Mouse (Mus musculus) E14TG2a.4 (cell line): ENCODE measurements around the gene Zfp69.

Experiments
- H3K27me3 ChIP-seq: 2 replicates; pipeline ENCODE4 v1.6.1; 2014; ENCODE audit warnings: low read length, control low read depth; ENCODE audit not compliant: insufficient read depth
- H3K36me3 ChIP-seq: 2 replicates; pipeline ENCODE4 v1.6.1; 2014; ENCODE audit warnings: low read length, control low read depth; ENCODE audit not compliant: insufficient read depth
- H3K4me1 ChIP-seq: replicated peaks from 2 replicates; pipeline ENCODE4 v1.6.1; 2014; ENCODE audit warnings: low read depth, low read length, control low read depth
- H3K4me3 ChIP-seq: replicated peaks from 2 replicates; pipeline ENCODE4 v1.5.1; 2014; ENCODE audit warnings: mild to moderate bottlenecking, low read length
- H3K9me3 ChIP-seq: 2 replicates; pipeline ENCODE4 v1.6.1; 2014; ENCODE audit warnings: low read length, control low read depth
- CTCF ChIP-seq: conservative IDR thresholded peaks from 2 replicates; pipeline ENCODE4 v1.5.1; 2014; ENCODE audit warnings: low read length
- NANOG ChIP-seq: IDR thresholded peaks from 2 replicates; pipeline ENCODE4 v1.6.1; 2014; ENCODE audit warnings: borderline replicate concordance, low read length, mixed read lengths
- POU5F1 ChIP-seq: IDR thresholded peaks from 2 replicates; pipeline ENCODE4 v1.6.1; 2014; ENCODE audit warnings: low read length, borderline replicate concordance

Zfp69 gene

GRCm38 (mm10) chr4:120913861-120914260, 37.6 kb downstream of the Zfp69 start:
- H3K4me1 ChIP-seq: 0 out of 2 replicates have a peak, but pooled peaks cover 7% of the 10 kb centered on the region
- 0 out of 2 replicates have a peak, but pooled peaks cover 3% of the 10 kb centered on the region for H3K27me3 ChIP-seq
- no peak overlapping the region for H3K4me3 ChIP-seq
- TF ChIP-seq NANOG (no peak), POU5F1 (no peak), CTCF (no peak)
- no peaks in the 10 kb centered on the region for H3K9me3 ChIP-seq
- no peaks in the 10 kb centered on the region for H3K36me3 ChIP-seq

DNA sequence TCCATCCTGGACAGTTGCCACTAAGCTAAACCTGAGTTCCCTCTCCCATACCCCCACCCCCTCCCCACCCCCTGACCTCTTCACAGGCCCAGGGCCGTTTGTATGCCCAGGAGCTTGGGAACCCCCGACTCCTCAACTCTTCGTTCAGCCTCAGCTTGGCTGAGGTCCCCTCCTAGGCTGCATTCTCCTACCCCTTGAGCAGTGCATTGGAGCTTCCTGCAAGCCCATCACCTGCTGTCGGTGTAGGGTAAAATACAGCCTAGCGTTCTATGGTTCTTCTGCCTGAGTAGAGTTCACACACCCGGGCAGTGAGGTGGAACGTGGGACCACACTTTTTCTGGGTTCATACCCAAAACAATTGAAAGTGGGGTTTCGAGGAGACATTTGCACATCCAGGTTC, 38.1 kb downstream of the Zfp69 start:
- Histone ChIP-seq H3K27me3 (0 out of 2 replicates have a peak, but pooled peaks cover 3% of the 10 kb centered on the region), H3K9me3 (no peaks in the 10 kb centered on the region), H3K4me1 (0 out of 2 replicates have a peak, but pooled peaks cover 7% of the 10 kb centered on the region), H3K4me3 (no peak overlapping the region), H3K36me3 (no peaks in the 10 kb centered on the region)
- no peak for TF ChIP-seq CTCF
- TF ChIP-seq NANOG: no peak
- no peak for TF ChIP-seq POU5F1

DNA sequence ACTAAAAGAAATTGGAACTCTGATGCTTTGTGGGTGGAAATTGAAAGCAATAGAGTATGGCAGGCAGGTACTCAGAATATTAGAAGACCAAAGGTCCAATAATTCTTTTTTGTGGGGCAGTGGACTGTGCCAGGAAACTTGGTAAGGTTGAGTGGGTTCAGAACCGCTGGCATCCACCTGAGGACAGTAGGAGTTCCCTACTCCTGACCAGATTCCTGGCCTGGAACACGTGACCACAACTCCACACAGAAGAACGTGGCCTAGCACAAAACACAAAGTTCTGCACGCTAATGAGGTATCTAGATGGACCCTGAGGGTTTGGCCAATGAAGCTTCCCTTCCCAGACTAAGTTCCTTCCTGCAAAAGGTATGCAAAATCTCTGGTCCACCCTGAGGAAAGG, 38.6 kb downstream of the Zfp69 start:
- 0 out of 2 replicates have a peak, but pooled peaks cover 3% of the 10 kb centered on the region for H3K27me3 ChIP-seq
- no peak overlapping the region for H3K4me3 ChIP-seq
- no peaks in the 10 kb centered on the region for H3K36me3 ChIP-seq
- H3K9me3 ChIP-seq: no peaks in the 10 kb centered on the region
- TF ChIP-seq NANOG (no peak), POU5F1 (no peak), CTCF (no peak)
- H3K4me1 ChIP-seq: 0 out of 2 replicates have a peak, but pooled peaks cover 7% of the 10 kb centered on the region

DNA sequence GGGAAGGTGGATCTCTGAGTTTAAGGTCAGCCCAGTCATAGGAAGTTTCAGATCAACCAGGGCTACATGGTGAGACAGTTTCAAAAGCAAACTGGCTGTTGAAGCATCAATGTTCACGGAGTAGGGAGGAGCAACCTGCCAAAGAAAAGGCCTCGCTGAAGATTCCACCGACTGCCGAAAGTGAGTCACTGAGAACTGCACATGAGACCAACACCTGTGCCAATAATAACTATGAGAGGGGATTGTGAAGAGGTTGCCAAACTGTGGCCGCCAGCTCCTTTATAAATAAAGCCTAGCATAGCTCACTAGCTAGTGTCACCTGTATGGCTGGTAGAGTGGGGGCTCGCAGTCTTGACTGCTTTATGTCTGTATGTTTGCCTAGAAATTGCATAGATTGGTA, 40.4 kb downstream of the Zfp69 start:
- Histone ChIP-seq H3K27me3 (0 out of 2 replicates have a peak, but pooled peaks cover 2% of the 10 kb centered on the region), H3K4me1 (0 out of 2 replicates have a peak, but pooled peaks cover 7% of the 10 kb centered on the region), H3K9me3 (no peaks in the 10 kb centered on the region), H3K4me3 (no peak overlapping the region), H3K36me3 (no peaks in the 10 kb centered on the region)
- TF ChIP-seq CTCF (no peak), NANOG (no peak), POU5F1 (no peak)

DNA sequence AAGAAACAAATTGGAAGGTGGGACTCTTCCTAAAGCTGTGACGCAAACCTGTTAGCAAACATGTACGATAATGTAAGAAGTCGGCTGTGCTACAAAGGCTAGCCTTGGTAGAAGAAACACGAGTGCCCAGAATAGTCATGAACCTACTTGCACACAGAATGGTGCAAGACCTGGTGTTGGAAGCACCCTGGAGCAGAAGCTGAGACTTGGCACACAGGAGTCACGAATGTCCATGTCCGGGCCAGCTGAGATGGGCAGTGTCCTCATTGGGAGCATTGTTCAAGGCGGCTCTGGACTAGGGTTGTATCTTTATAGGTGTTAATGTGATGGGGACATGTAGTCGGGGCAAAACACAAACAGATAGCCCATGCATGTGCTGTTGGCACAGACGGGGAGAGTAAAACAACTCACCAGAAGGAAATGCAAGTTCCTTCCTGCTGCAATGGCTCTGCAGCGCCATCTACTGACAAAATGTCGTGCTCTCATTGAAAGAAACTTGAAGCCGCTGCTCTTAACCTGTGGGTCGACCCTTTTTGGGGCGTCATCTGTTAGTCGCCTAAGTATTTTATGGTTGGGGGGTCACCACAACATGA, 41.8 kb downstream of the Zfp69 start:
- no peaks in the 10 kb centered on the region for H3K27me3 ChIP-seq
- H3K4me1 ChIP-seq: no peaks in the 10 kb centered on the region
- no peaks in the 10 kb centered on the region for H3K9me3 ChIP-seq
- no peak for TF ChIP-seq NANOG
- TF ChIP-seq POU5F1: no peak
- TF ChIP-seq CTCF: peak; percentile 92
- H3K36me3 ChIP-seq: no peaks in the 10 kb centered on the region
- H3K4me3 ChIP-seq: no peak overlapping the region

- Histone ChIP-seq H3K4me3 (no peak overlapping the region), H3K9me3 (no peaks in the 10 kb centered on the region), H3K27me3 (no peaks in the 10 kb centered on the region), H3K4me1 (no peaks in the 10 kb centered on the region), H3K36me3 (no peaks in the 10 kb centered on the region)
- TF ChIP-seq CTCF (no peak), NANOG (no peak), POU5F1 (no peak)
These were observed 45.9 kb downstream of the Zfp69 start for GRCm38 (mm10) chr4:120905644-120906043.

DNA sequence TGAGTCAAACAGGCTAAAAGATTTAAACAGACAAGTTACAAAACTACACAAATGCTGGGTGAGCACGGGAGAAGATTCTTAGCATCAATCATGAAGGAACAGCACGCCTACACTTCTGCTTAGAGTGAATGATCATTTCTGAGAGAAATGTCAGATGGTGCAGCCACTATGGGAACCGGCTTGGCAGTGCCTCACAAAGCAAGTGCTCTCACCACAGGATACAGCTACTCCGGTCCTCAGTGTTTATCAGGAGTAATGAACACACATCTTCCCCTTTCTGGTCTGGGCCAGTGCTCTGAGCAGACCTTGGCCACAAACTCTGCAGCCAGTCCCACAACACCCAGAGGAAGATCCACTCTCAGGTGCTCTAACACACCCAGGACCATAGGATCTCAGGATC, 47.0 kb downstream of the Zfp69 start:
- H3K27me3 ChIP-seq: no peaks in the 10 kb centered on the region
- H3K4me3 ChIP-seq: no peak overlapping the region
- H3K4me1 ChIP-seq: no peaks in the 10 kb centered on the region
- TF ChIP-seq POU5F1 (no peak), NANOG (no peak), CTCF (no peak)
- H3K36me3 ChIP-seq: no peaks in the 10 kb centered on the region
- H3K9me3 ChIP-seq: no peaks in the 10 kb centered on the region

DNA sequence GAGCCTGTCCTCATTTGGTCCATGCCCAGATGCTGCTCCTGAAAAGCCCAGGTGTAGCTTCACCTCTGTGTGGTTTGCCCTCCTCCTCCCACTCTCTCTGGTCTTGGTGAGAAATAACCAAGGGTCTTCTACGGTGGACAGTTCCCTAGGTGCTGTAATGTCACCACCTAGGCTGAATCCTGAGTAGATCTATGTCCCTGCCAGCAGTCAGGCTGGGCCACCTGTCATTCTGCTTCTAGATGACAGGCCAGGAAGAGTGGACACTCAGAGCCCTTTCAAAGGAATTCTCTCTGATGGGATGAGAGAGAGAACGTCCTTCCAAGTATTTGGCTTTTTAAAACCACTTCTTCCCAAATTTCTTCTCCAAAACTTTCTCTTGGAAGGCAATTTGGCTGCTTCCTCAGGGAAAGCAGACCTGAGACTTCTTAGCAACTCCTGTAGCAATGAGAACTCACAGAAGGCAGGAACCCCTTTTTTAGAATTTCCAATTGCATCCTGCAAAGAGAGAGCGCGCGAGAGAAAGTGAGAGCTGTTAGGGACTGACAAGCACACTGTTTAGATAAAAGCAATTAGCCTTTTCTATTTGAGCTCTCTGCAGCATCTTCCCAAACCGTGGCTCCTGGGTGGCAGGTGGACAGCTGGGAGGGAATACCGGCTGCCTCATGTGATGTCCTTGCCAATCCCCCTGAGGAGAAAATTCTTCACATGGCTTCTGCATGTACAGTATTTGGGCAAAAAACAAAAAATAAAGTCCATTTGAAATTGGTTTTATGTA, 55.5 kb downstream of the Zfp69 start:
- Histone ChIP-seq H3K4me3 (no peak overlapping the region), H3K4me1 (peaks cover 20% of the 10 kb centered on the region), H3K36me3 (peaks cover 10% of the 10 kb centered on the region)

More for the DNA sequence above, 55.5 kb downstream of the Zfp69 start:
- TF ChIP-seq POU5F1 (no peak), NANOG (no peak), CTCF (no peak)
- Histone ChIP-seq H3K27me3 (no peaks in the 10 kb centered on the region), H3K9me3 (no peaks in the 10 kb centered on the region)
